15 mouse cellular contexts compared by ENCODE assay signal in the genomic region with DNA sequence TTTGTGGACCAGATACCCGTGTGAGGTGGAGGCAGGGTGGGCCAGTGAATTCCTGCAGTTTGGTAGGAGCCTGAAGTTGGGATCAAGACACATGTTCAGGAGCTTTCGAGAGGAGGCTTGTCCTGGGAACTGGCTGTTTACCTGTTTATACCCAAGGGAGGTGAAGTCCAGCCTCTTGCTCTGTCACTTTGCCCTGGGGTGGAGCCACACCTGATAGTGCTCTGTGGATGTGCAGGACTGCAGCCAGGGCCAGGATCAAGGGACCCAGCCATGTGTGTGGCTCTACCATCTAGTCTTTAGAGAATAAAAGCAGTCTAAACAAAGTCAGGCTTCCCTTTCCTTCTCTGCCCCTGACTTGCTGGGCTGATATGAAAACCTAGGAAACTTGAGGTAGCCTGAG. TPM values are rescaled to one million over a fixed set of nuclear protein-coding genes. Genes with fewer than 3 reads are reported as not detected.
"Had no signal": no experiment of that assay in that cellular context is flagged by ENCODE, and none has a peak within 500 bp of the region (broad histone marks: within the 10 kb centered on the region; RNA-seq: fewer than 3 reads in every experiment).

No protein-coding gene starts in this region.

- H3K4me2 ChIP-seq: hindbrain, embryonic 12.5 days; limb, embryonic 15.5 days; lung, embryonic 14.5 days; neural tube, embryonic 13.5 days had no signal

- H3K9me3 ChIP-seq: hindbrain, embryonic 12.5 days; limb, embryonic 15.5 days; midbrain, embryonic 10.5 days; neural tube, embryonic 13.5 days had no signal

- H3K27ac ChIP-seq: hindbrain, embryonic 12.5 days; limb, embryonic 15.5 days; midbrain, embryonic 10.5 days; neural tube, embryonic 13.5 days had no signal

- DNase-seq: layer of hippocampus, postnatal 36 days; lung, embryonic 14.5 days; lung, postnatal 10 days; lung, postnatal 4 days; midbrain, embryonic 14.5 days; right cerebral cortex, postnatal 25 days; thymus, adult 2 months; thymus, postnatal 25 days had no signal

- H3K4me3 ChIP-seq: hindbrain, embryonic 12.5 days; limb, embryonic 15.5 days; midbrain, embryonic 10.5 days; neural tube, embryonic 13.5 days had no signal

- H3K36me3 ChIP-seq: hindbrain, embryonic 12.5 days; neural tube, embryonic 13.5 days had no signal

- H3K27me3 ChIP-seq: hindbrain, embryonic 12.5 days; limb, embryonic 15.5 days; neural tube, embryonic 13.5 days had no signal

- ATAC-seq: hindbrain, embryonic 16.5 days; inflammation-experienced regulatory T-cells, adult 6 months; intestine, postnatal 0 days had no signal

- H3K9ac ChIP-seq: hindbrain, embryonic 12.5 days; limb, embryonic 15.5 days; lung, embryonic 14.5 days; neural tube, embryonic 13.5 days had no signal

RNA-seq across cellular contexts. Expression of a gene that starts 40.9 kb away (rescaled TPM):
- polyA plus RNA-seq: inflammation-experienced regulatory T-cells, adult 6 months had no signal
